Mouse (Mus musculus) kidney, postnatal 14 days (tissue): ENCODE data around the gene Kbtbd2.

Experiments
- DNase-seq: peaks from one replicate; pipeline ENCODE4 v3.0.0; 2022; ENCODE audit warnings: mixed read lengths

The Kbtbd2 gene

DNA sequence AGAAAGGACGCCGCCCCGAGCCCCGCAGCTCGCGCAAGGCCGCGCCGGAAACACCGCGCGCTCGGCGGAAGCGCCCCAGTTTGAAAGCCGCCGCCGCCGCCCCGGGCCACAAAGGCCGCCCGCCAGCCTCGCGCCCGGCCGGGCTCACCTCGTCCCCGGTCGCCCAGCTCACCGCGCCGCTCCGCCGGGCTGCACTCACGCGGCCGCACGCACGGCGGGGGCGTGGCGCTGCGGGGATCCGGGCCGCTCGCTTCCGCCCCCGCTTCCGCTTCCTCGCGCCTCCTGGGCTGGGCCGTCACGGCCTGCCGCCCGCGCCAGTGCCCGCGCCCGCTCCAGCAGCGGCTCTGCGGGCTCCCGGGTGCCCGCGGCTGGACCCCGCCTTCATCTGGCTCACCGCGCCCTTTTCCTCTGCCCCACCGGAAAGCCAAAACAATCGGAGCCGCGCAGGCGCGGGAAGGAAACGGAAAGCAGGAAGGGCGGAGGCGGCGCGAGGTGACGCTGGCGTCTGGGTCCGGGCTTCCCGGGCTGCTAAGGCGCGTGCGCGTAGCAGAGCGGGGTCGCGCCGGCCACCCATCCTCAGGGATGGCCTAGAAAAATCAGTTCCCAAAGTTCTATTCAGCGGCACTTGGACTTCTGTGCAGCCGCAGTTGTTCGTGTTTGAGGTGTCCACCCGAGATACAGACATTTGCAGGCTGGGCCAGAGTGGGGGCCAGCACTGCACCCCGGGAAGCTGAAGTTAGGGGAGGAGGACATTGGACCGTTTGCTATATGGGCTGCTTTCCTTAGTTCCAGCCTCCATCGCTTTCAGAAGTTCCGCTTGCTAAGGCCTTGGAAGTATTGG is at the start of gene Kbtbd2:
Kbtbd2 (minus strand) TSS at position 503 of the 841 bp plus-strand sequence.
- DNase-seq, result peak; percentile 97

DNA sequence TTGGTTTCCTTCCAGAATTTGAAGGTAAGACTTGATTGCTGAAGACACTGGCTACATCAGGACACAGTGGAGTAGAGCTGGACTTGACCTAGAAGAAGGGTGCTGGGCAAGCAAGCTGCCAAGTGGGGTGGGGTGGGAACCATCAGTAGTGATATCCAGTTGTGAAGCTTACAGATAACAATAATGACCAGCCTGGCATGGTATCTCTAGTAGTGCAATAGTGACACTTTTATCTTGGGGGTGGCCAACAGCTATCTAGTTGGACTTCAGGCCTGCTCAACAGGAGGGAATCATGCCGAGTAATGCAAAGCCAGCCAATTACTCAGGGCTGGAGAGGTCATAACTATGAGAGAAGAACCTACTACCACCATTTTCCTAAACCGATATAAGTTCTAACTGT is 46.8 kb upstream of the Kbtbd2 start:
- DNase-seq, result no peak

DNA sequence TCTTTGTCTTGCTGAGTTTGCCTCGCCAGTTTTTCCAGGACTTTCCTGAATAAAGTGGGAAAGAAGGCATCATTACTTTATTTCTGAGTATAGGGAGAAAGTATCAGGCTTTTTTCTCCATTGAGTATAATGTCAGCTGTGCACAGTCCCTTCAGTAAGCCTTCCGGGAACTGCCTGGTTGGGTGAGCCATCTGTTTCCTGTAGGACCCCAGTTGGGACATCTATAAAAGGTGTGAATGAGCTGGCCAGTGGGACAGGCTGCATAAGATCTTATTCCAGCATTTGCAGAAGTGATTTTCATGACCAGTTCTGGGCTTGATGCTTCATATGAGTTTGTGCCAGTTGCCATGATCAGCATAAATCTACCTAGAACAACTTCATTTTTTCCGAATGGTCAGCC is 45.6 kb upstream of the Kbtbd2 start:
- no peak for DNase-seq

DNA sequence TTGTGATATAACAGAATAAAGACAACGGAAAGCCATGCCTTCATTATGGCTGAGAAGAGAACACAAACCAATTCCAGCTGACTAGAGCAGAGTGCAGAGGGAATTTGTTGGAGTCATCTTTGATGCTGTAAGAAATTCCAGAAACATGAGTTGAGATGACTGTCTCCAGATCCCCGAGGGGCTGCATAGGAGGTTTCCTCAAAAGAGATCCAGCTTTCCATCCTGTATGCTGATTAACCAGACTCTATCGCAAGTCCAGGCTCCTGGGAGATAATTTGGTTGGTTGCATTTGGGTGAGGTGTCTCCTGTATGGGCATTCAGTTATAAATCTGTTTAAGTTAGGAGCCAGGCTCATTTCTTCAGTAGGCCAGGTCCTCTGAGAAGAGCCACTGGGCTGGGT is 40.0 kb upstream of the Kbtbd2 start:
- DNase-seq, result no peak

DNA sequence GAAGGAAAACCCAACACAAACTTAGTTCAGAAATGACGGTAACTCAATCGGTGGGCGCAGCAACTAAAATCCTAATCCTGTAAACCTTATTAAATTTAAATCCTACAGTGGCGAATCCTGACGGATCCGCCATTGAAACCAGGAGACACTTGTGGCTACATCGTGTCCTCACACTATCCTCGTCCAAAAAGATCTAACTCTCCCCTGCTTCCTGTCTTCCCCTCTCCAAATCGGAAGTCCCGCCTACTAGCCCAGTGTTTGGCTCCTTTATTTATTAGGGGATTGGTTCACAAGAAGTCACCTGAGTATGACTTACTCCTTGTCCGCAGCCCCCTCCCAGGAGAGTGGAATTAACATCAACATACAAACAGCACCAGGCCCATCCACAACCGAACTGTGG is 39.6 kb upstream of the Kbtbd2 start:
- DNase-seq, result no peak

DNA sequence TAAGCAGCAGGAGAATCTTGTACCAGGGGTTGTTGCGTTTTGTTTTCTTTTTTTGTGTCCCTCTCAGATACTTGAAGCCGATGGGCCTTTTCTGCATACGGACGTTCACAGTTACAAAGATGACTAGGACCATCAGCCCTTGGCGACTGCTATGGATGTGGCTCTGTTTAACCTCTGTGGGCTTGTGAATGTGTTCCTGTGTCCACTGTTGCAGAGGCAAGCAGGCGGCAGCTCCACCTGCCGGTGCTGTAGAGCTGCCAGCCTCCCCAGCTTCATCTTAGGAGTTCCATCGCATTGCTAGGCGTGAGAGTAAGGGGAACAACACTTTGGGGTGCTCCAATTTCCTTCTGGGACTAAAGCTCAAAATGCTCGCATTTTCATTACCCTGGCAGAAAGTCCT is 37.9 kb upstream of the Kbtbd2 start:
- DNase-seq, result no peak

DNA sequence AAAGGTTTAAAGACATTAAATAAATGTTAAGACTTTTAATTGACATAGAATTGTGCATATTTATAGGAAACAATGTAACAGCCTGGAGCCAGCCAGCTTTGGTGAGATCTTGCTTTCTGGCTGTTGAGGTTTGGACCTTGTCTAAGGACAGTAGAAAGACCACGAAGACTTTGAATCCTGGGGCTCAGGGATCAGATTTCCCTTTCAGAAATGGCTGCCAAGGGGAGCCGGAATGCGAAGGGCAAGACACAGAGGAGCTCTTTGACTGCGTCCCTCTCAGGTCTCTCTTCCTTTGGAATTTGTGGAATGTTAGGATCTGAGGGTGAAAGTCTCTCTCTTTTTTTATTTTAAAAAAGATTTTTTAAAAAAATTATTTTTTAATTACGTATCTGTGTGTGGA is 37.2 kb upstream of the Kbtbd2 start:
- no peak for DNase-seq

DNA sequence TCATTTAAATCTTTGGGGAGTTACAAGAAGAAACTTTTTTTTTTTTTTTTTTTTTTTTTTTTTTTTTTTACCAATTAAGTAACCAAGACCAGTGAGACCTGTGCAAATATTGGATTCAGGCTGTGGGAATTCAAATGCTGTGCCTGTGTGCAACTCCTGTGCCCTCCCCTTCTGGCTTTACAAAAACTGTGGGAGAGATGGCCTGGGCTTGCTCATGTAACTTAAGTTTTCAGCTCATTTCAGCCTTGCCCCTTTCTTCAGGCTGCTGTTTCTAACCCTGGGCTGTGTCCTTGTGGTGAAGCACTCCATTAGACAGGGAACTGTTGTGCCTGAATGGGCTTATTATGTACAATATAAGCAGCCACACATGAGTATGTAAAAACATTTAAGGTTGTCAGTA is 35.2 kb upstream of the Kbtbd2 start:
- no peak for DNase-seq

DNA sequence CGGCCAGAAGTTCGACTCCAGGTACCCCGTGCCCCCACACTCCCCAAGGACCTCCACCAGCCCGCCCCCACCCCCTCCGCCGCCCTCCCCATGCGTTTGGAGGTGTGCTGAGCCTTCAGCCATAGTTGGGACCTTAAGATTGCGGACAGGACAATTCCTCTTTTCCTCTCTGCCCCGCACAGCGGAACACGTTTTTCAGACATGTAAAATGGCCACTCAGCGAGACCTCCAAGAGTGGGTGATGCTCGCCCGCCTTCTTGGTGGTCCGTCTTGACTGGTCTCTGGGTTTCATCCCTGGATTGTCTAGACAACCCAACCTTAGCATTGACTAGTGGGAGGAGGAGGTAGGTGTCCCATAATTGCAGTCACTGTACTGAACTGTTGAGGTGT is 34.8 kb upstream of the Kbtbd2 start:
- DNase-seq, result no peak

DNA sequence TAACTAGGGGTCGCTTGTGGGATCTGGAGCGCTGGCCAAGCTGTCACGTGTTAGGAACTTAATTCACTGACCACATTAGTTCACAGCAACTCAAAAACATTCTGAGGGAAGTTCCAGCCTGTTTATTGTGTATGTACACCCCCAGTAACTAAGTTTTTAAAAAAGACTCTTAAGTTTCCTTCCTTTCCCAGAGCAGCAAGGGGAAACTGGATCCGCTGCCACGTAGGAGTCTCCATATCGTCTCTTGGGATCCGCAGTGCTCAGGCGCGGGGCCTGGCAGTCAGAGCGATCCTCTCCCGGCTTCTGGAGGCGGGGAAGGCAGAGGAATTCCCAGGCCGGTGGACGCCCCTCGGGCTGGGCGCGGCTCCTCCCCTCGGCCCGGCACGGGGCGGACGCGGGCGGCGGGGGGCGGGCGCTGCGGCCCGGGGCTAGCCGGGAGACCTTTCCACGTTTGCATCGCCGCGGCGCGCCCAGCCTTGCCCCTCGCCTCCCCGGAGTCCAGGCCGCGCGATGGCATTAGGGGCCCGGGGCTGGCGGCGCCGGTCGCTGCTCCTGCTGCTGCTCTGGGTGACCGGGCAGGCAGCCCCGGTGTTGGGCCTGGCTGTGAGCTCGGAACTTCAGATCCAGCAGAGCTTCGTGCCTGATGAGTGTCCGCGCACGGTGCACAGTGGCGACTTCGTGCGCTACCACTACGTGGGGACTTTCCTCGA is 34.2 kb upstream of the Kbtbd2 start, which contains the start of gene Fkbp9:
Fkbp9 (plus strand) TSS at position 363 of the 710 bp plus-strand sequence.
- DNase-seq, result peak; percentile 93

DNA sequence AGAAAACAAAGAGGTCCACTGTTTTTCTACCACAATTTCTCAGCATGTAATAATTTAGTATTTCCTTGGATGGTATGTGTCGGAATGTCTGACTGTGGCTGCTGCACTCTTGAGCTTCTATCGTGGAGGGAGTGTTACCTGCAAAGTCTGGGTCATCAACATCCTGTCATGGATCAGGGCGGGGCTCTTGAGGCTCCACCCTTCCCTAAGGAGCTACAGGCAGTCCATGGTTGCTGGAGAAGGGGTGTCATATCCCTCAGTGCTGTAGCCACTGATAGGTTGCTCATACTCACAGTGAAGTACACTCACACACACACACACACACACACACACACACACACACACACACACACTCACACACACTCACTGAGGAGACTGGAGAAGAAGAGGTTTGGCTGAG is 28.0 kb upstream of the Kbtbd2 start:
- no peak for DNase-seq

DNA sequence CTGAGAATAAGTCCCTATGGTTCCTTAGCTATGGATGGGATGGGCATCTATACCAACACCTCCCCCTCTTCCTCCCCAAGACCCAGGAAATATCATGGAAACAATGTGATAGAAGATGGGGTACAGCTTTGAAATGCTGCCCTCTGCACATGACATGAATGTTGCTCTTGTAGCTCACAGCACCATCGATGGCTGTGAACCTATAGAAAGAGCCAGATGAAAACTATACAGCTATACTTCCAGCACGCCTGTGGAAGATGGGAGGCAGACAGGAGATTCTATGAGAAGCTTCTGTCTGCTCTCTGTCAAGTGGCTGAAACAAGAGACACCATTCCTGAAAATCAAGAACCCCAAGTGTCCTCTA is 21.5 kb upstream of the Kbtbd2 start:
- no peak for DNase-seq

DNA sequence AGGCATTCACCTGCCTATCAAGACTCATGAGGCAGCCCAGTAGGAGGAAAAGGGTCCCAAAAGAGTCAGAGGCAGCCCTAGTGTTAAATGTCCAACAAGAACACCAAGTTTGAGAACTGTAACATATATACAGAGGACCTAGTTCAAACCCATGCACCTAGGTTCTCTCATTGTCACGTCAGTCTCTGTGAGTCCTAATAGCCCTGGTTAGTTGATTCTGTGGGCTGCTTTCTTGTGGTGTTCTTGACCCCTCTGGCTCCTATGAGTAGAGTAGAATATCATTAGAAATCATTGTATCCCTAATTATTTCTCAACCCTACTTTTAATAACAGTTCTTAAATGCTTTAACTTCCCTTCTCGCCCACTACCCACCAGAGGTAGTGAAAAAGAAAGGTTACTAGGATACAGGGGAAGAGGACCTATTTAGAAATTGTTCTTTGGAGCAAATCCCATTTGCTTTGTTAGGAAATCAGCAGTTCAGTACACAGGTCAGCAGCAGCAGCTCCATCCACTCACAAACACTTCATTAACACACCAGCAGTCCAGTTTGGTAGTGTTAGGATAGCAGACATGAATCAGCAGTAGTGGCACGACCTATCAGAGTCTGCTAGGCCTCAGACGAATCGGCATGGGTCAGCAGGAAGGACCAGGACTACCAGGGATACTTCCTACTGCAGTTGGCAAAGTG is 21.0 kb upstream of the Kbtbd2 start:
- DNase-seq, result no peak

DNA sequence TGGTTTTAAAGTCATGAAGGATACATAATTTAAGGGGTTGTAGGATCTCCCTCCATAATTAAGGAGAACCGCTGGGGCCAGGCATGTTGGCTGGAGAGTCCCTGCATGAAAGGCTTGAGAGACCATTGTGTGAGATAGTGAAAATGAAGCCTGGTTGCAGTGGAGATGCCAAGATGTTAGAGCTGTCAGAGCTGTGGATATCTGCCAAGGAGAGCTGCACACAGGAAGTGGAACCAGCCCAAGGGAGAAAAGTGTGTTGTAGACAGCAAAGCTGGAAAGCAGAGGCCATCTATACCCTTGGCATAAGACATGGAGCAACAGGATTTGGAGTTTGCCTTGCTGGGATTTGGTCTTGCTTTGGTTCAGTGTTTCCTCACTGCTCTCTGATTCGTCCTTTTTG is 15.7 kb upstream of the Kbtbd2 start:
- no peak for DNase-seq

DNA sequence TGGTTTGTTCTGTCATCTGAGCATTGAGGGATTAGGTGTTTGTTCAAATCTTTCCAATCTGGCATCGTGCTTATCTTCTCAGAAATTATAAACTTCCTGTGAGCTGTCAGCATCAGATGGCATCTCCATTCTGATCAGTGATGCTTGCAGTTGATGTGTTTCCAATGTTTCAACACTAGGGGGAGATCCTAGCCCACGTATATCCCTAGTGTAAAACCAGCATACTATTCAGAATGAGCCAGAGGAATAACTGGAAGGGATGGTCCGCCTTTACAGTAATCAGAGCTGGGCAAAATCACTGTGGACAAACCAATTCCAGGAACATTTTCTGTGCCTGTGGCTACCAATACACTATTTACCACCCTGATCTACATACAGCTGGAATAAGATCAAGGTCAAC is 11.0 kb upstream of the Kbtbd2 start:
- DNase-seq, result peak; percentile 52

DNA sequence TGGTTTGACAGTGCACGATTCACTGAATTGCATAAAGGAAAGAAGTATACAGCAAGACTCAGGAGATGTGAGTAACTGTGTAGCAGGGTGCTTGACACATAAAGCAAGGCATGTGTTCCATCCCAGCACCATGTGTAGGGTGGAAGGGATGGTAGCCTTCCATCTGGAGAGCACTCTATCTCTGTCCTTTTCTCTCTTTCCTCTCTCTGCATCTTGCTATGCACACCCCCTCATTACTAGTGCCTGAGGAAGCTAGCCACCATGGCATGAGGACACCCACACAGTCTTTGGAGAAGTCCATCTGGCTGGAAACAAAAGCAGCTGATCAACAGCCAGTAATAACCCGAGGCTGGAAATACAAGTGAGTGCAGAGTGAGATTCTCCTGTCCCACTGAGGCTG is 8.6 kb upstream of the Kbtbd2 start:
- DNase-seq, result no peak

DNA sequence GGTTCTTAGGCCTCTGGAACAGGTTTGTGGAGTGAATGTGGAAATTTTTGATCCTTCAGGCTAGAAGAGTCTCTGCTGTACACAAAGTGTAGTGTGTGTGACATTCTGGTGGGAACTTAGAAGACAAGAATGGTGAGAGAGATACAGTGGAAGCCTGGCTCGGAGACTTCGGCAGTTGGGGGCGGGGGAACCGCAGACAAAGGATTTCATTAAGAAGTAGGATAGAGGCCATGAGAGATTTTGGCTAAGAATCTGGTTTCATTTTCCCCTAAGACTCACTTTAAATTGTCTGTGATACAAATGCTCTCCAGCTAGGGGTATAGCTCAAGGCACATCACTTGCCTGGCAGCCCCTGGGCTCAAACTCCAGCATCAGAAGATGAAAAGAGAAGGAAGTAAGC is 7.4 kb upstream of the Kbtbd2 start:
- no peak for DNase-seq

DNA sequence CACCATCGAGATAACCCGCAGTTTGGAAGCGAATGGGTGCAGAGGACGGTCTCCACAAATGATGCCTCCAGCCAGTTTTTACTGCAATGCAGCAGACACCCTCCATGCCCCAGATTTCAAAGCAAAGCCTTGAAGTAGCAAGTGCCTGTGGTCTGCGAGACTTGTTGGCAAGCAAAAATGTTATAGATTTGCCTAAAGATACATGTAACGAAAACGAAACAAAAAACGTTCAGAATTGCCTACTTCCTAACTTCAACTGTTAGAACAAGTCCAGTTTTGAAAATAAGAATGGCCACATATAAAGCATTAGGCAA is 496 bp upstream of the Kbtbd2 start:
- no peak for DNase-seq

DNA sequence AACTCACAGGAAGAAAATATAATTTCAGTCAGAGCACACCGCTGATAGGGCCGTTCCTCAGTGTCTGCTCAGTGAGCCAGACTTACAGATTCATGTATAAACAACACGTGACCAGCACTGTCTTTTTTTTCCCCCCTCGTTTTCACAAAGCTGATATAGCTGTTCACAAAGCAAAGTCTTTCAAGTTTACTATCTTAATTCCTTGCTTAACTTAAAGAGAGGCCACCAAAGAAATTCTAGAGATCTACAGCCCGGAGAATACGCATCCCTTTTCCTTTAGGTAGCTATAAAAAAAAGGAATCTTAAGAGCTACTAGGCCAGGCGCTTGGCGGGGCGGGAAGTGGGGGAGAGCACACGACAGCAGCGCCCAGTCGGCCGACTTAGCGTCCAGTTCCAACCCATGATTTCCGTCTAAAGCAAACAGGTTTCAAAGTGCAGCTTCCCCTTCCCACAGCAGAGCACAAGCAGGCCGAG is 908 bp downstream of the Kbtbd2 start:
- peak; percentile 58 for DNase-seq

DNA sequence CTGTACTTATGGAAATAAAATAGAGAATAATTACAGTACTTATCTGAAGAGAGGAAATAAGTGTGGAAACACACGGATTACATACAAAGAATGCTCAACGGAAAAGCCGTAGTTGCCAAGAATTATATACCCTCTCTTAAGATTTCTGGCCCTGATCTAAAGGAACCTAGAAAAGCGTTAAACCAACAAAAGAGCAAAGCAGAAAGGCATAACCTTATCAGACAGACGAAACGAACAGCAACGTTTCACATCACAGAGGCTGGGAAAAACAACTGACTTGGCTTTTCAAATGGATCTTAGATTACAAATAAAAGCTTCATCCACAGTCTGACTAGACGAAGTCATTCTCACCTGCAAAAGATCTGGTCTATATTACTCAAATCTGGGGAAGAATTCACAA is 1.4 kb downstream of the Kbtbd2 start:
- no peak for DNase-seq

DNA sequence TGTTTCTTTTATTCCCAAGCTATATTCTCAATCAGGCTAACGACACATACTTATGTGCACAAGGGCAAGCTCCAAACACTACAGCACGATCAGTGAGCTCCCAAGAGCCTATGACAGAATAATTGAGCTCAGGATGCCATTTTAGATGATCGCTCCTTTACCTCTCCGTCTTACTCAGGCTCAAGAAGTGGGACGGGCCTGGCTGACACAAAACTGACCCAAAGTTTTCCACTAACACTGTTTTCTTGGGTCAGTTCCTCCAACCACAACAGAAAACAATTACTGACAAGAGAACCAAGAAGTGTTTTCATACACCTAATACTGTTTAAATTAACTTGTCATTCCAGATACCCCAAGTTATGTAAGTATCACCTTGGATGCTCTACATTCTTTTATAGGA is 2.8 kb downstream of the Kbtbd2 start:
- no peak for DNase-seq

DNA sequence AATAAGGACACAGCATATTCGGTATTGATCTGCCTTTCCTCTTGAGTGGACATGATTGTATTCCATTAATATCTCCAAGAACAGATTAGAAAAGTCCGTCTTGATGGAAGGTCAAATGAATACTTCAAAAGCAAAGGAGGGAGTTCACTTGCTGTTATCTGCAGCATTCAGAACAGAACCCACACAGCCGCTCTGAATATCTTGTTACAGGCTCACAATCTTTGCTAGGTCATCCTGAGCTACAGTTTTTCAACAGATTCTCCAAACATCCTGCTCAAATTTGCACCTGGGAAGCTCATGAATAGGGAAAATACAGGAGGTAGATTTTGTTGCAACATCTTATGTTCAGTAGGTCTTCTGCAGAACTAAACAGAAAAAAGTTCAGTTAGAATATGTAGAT is 8.3 kb downstream of the Kbtbd2 start:
- DNase-seq, result no peak

DNA sequence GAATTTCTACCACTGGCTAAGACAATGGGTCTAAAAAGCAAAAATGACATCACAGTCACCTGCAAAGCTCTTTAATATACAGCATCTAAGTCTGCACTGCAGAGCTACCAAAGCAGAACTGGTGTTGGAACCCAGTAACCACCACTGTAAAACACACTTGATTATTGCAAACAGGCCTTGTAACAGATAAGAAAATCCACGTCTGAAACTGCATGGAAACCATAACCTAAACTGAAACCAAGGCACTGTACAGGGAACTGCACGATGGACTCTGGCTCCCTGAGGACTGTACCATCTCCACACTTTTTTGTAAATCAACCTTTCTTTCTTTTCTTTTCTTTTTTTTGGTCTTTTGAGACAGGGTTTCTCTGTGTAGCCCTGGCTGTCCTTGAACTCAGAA is 9.9 kb downstream of the Kbtbd2 start:
- DNase-seq, result no peak

DNA sequence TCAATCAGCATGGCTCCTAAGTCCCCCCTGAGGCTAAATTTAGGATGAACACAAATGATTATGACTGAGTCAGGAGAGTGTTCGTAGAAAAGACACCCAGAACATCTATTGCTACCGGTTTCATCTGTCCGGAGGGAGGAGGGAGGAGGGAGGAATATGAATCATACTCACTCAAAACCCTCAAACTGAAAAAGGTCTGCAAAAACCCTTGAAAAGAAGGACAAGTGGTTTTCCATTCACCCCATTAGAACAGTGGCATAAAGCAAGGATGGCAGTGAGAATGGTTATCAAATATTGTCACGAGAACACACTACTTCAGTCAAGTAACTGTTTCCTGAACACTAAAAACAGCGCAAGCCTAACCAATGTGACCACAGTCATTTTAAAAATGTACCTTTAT is 12.5 kb downstream of the Kbtbd2 start:
- no peak for DNase-seq
